Mouse (Mus musculus) left cerebral cortex, adult 2 months (tissue): ENCODE measurements at regions not wholly inside any gene's neighbourhood (a gene's known extent, or its start where the extent isn't known, plus 50 kb on each side); places are given as distances from the start of the nearest gene placed in this dataset.

Experiments
- DNase-seq, 2 experiments: peaks; one replicate each; pipeline ENCODE4 v3.0.0; 2021 to 2022; ENCODE audit warnings: low spot score in 2 of 2, mixed read lengths in 1 of 2; ENCODE audit errors: extremely low spot score in 1 of 2
- H3K27ac ChIP-seq: fragments of 200-600 bp; 2 replicates; pipeline ENCODE4 v1.8.1; 2022
- H3K4me3 ChIP-seq: fragments of 200-600 bp; 2 replicates; pipeline ENCODE4 v1.8.1; 2022
- CTCF ChIP-seq: fragments of 200-600 bp; IDR thresholded peaks from 2 replicates; pipeline ENCODE4 v1.8.1; 2022; ENCODE audit warnings: antibody characterized with exemption, mild to moderate bottlenecking, moderate library complexity
- intact Hi-C: fragments of 180-260 bp; cut with DNase I; formaldehyde crosslinking; loops from one replicate; pipeline ENCODE4 v1.15.1; 2025

DNA sequence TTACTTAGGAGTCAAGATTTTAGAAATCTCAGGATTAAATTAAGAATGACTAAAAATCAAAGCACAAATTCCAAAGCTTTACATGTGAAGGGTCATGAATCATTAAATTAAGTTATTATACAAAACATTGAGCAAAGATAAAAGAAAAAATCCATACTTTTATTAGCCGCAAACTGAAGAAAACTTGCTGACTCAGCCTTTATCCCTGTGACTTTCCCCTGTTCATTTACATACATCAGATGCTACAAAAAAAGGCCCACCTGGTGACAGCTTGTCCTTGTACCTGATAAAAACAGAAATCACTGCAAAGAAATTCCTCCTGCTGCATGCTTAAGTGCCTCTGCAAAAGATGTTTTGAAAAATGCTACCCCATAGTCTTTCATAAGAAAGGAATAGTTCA, 2555.9 kb upstream of the Pcdh20 start:
- H3K4me3 ChIP-seq = no peak overlapping the region
- H3K27ac ChIP-seq = no peak overlapping the region
- TF ChIP-seq CTCF = no peak
- DNase-seq = no peak
- intact Hi-C loops = no loop called here

DNA sequence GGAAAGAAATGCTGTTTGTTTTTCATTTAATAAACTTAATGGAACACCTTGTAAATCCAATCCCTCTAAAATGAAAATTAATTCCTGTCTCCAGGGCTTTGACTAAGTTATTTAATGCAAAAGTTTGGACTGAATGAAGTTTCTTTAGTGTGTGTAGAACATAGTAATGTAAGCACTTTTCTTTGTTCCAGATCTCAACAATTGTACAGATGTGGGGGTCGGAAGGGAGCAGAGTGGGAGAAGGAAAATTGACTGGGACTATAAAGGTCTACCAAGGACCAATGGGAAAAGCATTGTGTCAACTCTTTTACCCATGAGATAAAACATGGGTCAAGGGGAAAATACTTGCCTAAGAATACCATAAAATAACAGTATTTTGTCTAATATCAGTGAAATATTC, 2548.9 kb upstream of the Pcdh20 start:
- DNase-seq = no peak
- no peak for TF ChIP-seq CTCF
- no peak overlapping the region for H3K4me3 ChIP-seq
- intact Hi-C loops = no loop called here
- H3K27ac ChIP-seq = no peak overlapping the region

DNA sequence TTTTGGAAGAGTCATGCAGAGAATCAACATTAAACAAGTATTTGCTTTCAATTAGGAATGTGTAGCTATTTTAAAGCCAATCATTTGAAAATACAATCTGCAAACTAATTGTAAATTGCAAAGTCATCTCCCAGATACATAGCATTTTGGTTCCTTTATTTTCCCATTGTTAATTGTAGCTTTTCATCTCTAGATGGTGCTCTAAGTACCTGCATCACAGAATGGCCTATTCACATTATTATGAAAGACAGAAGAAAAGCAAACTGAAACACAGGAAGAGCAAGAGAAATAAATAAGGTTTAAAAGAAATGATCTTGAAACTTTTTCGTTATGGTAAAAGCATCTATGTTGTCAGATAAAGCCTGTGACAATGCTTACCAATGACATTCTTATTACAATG, 2543.5 kb upstream of the Pcdh20 start:
- Histone ChIP-seq H3K4me3 (no peak overlapping the region), H3K27ac (no peak overlapping the region)
- intact Hi-C loops = no loop called here
- peak; percentile 62 for TF ChIP-seq CTCF
- no peak for DNase-seq
